Mouse (Mus musculus): ENCODE measurements at regions not wholly inside any gene's neighbourhood (a gene's known extent, or its start where the extent isn't known, plus 50 kb on each side); places are given as distances from the start of the nearest gene placed in this dataset.

- DNase-seq (ENCODE audit: inconsistent ontology term): peak; percentile 5
Observed at GRCm38 (mm10) chr2:82698417-82698988, 244.9 kb upstream of the Fsip2 start.

- DNase-seq (ENCODE audit: inconsistent ontology term): no peak
Observed at GRCm38 (mm10) chr2:82701851-82702250, 241.6 kb upstream of the Fsip2 start.

- DNase-seq (ENCODE audit: inconsistent ontology term): no peak
Observed at GRCm38 (mm10) chr2:82715773-82716172, 227.7 kb upstream of the Fsip2 start.
